Mouse (Mus musculus): ENCODE results near the gene Clta. TPM values are rescaled to one million over a fixed set of nuclear protein-coding genes. Genes with fewer than 3 reads are reported as not detected.

Clta gene
- polyA plus RNA-seq, 1 experiment from 2014 or later = 365 TPM

- no peak overlapping the region for H3K4me3 ChIP-seq (replicated peaks; ENCODE audit: low read length)
- H3K27ac ChIP-seq = no peak overlapping the region
- no peak overlapping the region for H3K4me2 ChIP-seq (replicated peaks)
- H3K36me3 ChIP-seq (replicated peaks; ENCODE audit: control insufficient read depth, insufficient read depth) = peaks cover 7% of the 10 kb centered on the region; the same call in 1 of the 2 replicates
- H3K9ac ChIP-seq = no peak overlapping the region
- no peaks in the 10 kb centered on the region for H3K9me3 ChIP-seq (ENCODE audit: control insufficient read depth, low read length)
- peaks cover 28% of the 10 kb centered on the region for H3K4me1 ChIP-seq (replicated peaks; ENCODE audit: control insufficient read depth, insufficient read depth, low read length)
- WGBS = 48% methylated on average over 13 of the region's 13 CpGs
- no peak for DNase-seq (ENCODE audit: low spot score)
- no peaks in the 10 kb centered on the region; the same call in 1 of the 2 replicates for H3K27me3 ChIP-seq (ENCODE audit: control insufficient read depth, insufficient read depth, low read length)
- ATAC-seq (ENCODE audit: low FRiP score) = no peak
These were observed 35.6 kb upstream of the Clta start for GRCm38 (mm10) chr4:43968650-43969049.

GRCm38 (mm10) chr4:43969373-43969772 lies 34.9 kb upstream of the Clta start:
- H3K9ac ChIP-seq = no peak overlapping the region
- peaks cover 28% of the 10 kb centered on the region for H3K4me1 ChIP-seq (replicated peaks; ENCODE audit: control insufficient read depth, insufficient read depth, low read length)
- no peak overlapping the region for H3K27ac ChIP-seq
- no peaks in the 10 kb centered on the region for H3K9me3 ChIP-seq (ENCODE audit: control insufficient read depth, low read length)
- 16% methylated on average over 4 of the region's 4 CpGs for WGBS
- H3K4me2 ChIP-seq (replicated peaks) = no peak overlapping the region
- no peaks in the 10 kb centered on the region; the same call in 1 of the 2 replicates for H3K27me3 ChIP-seq (ENCODE audit: control insufficient read depth, insufficient read depth, low read length)
- peaks cover 7% of the 10 kb centered on the region; the same call in 1 of the 2 replicates for H3K36me3 ChIP-seq (replicated peaks; ENCODE audit: control insufficient read depth, insufficient read depth)
- H3K4me3 ChIP-seq (replicated peaks; ENCODE audit: low read length) = no peak overlapping the region
- DNase-seq (ENCODE audit: low spot score) = no peak
- no peak for ATAC-seq (ENCODE audit: low FRiP score)

- WGBS = 84% methylated on average over 20 of the region's 20 CpGs
- Histone ChIP-seq H3K4me3 (replicated peaks; ENCODE audit: low read length) (no peak overlapping the region), H3K27ac (no peak overlapping the region), H3K27me3 (ENCODE audit: control insufficient read depth, insufficient read depth, low read length) (no peaks in the 10 kb centered on the region; the same call in 1 of the 2 replicates), H3K4me2 (replicated peaks) (no peak overlapping the region), H3K4me1 (replicated peaks; ENCODE audit: control insufficient read depth, insufficient read depth, low read length) (peaks cover 28% of the 10 kb centered on the region), H3K36me3 (replicated peaks; ENCODE audit: control insufficient read depth, insufficient read depth) (peaks cover 7% of the 10 kb centered on the region), H3K9ac (no peak overlapping the region), H3K9me3 (ENCODE audit: control insufficient read depth, low read length) (no peaks in the 10 kb centered on the region)
- DNase-seq (ENCODE audit: low spot score) = no peak
- ATAC-seq (ENCODE audit: low FRiP score) = no peak
These were observed 33.6 kb upstream of the Clta start for GRCm38 (mm10) chr4:43970393-43971330.

- no peak for ATAC-seq (ENCODE audit: low FRiP score)
- Histone ChIP-seq H3K9me3 (ENCODE audit: control insufficient read depth, low read length) (no peaks in the 10 kb centered on the region), H3K27me3 (ENCODE audit: control insufficient read depth, insufficient read depth, low read length) (no peaks in the 10 kb centered on the region; the same call in 1 of the 2 replicates), H3K27ac (peak overlapping the region; percentile 57), H3K4me2 (replicated peaks) (0 out of 2 replicates have a peak overlapping the region, but pooled peaks have one; percentile 3), H3K4me3 (replicated peaks; ENCODE audit: low read length) (no peak overlapping the region), H3K9ac (no peak overlapping the region), H3K4me1 (replicated peaks; ENCODE audit: control insufficient read depth, insufficient read depth, low read length) (peaks cover 28% of the 10 kb centered on the region), H3K36me3 (replicated peaks; ENCODE audit: control insufficient read depth, insufficient read depth) (peaks cover 7% of the 10 kb centered on the region)
- WGBS = 61% methylated on average over 9 of the region's 9 CpGs
- DNase-seq (ENCODE audit: low spot score) = no peak
These were observed 32.6 kb upstream of the Clta start for GRCm38 (mm10) chr4:43971541-43972136.

GRCm38 (mm10) chr4:43972137-43972591 lies 32.1 kb upstream of the Clta start:
- H3K36me3 ChIP-seq (replicated peaks; ENCODE audit: control insufficient read depth, insufficient read depth) = peaks cover 7% of the 10 kb centered on the region
- H3K9ac ChIP-seq = no peak overlapping the region
- WGBS = 4% methylated on average over 8 of the region's 8 CpGs
- H3K27ac ChIP-seq = peak overlapping the region; percentile 57; the same call in 1 of the 2 replicates
- H3K4me3 ChIP-seq (replicated peaks; ENCODE audit: low read length) = no peak overlapping the region
- H3K4me2 ChIP-seq (replicated peaks) = 0 out of 2 replicates have a peak overlapping the region, but pooled peaks have one; percentile 3
- no peaks in the 10 kb centered on the region for H3K9me3 ChIP-seq (ENCODE audit: control insufficient read depth, low read length)
- H3K27me3 ChIP-seq (ENCODE audit: control insufficient read depth, insufficient read depth, low read length) = no peaks in the 10 kb centered on the region
- no peak for DNase-seq (ENCODE audit: low spot score)
- peaks cover 28% of the 10 kb centered on the region for H3K4me1 ChIP-seq (replicated peaks; ENCODE audit: control insufficient read depth, insufficient read depth, low read length)
- 0 out of 2 replicates have a peak, but pooled peaks have one; percentile 13 for ATAC-seq (ENCODE audit: low FRiP score)

GRCm38 (mm10) chr4:43973526-43973981 lies 30.7 kb upstream of the Clta start:
- H3K9ac ChIP-seq = no peak overlapping the region
- H3K4me3 ChIP-seq (replicated peaks; ENCODE audit: low read length) = no peak overlapping the region
- peaks cover 18% of the 10 kb centered on the region for H3K4me1 ChIP-seq (replicated peaks; ENCODE audit: control insufficient read depth, insufficient read depth, low read length)
- no peak for ATAC-seq (ENCODE audit: low FRiP score)
- H3K9me3 ChIP-seq (ENCODE audit: control insufficient read depth, low read length) = no peaks in the 10 kb centered on the region
- no peak for DNase-seq (ENCODE audit: low spot score)
- H3K4me2 ChIP-seq (replicated peaks) = no peak overlapping the region
- no peak overlapping the region for H3K27ac ChIP-seq
- WGBS = 23% methylated on average over 4 of the region's 4 CpGs
- peaks cover 11% of the 10 kb centered on the region for H3K36me3 ChIP-seq (replicated peaks; ENCODE audit: control insufficient read depth, insufficient read depth)
- no peaks in the 10 kb centered on the region for H3K27me3 ChIP-seq (ENCODE audit: control insufficient read depth, insufficient read depth, low read length)

GRCm38 (mm10) chr4:43974914-43975616 lies 29.2 kb upstream of the Clta start:
- WGBS = 80% methylated on average over 10 of the region's 10 CpGs
- DNase-seq (ENCODE audit: low spot score) (no peak), ATAC-seq (ENCODE audit: low FRiP score) (no peak)
- H3K4me3 ChIP-seq (replicated peaks; ENCODE audit: low read length) = no peak overlapping the region
- H3K4me1 ChIP-seq (replicated peaks; ENCODE audit: control insufficient read depth, insufficient read depth, low read length) = peaks cover 8% of the 10 kb centered on the region
- no peak overlapping the region for H3K27ac ChIP-seq
- H3K9me3 ChIP-seq (ENCODE audit: control insufficient read depth, low read length) = no peaks in the 10 kb centered on the region
- H3K27me3 ChIP-seq (ENCODE audit: control insufficient read depth, insufficient read depth, low read length) = no peaks in the 10 kb centered on the region
- H3K9ac ChIP-seq = no peak overlapping the region
- peaks cover 11% of the 10 kb centered on the region for H3K36me3 ChIP-seq (replicated peaks; ENCODE audit: control insufficient read depth, insufficient read depth)
- no peak overlapping the region for H3K4me2 ChIP-seq (replicated peaks)

- H3K4me1 ChIP-seq (replicated peaks; ENCODE audit: control insufficient read depth, insufficient read depth, low read length) = peaks cover 8% of the 10 kb centered on the region
- H3K9ac ChIP-seq = no peak overlapping the region
- 83% methylated on average over 6 of the region's 6 CpGs for WGBS
- H3K9me3 ChIP-seq (ENCODE audit: control insufficient read depth, low read length) = no peaks in the 10 kb centered on the region
- no peak overlapping the region for H3K27ac ChIP-seq
- no peak overlapping the region for H3K4me2 ChIP-seq (replicated peaks)
- H3K4me3 ChIP-seq (replicated peaks; ENCODE audit: low read length) = no peak overlapping the region
- ATAC-seq (ENCODE audit: low FRiP score) (no peak), DNase-seq (ENCODE audit: low spot score) (no peak)
- peaks cover 4% of the 10 kb centered on the region; the same call in 1 of the 2 replicates for H3K36me3 ChIP-seq (replicated peaks; ENCODE audit: control insufficient read depth, insufficient read depth)
- H3K27me3 ChIP-seq (ENCODE audit: control insufficient read depth, insufficient read depth, low read length) = no peaks in the 10 kb centered on the region
These were observed 28.0 kb upstream of the Clta start for GRCm38 (mm10) chr4:43976223-43976740.

Data from hindbrain, embryonic 14.5 days (tissue).